Mouse (Mus musculus): ENCODE data around the gene Arfrp1. TPM values are rescaled to one million over a fixed set of nuclear protein-coding genes. Genes with fewer than 3 reads are reported as not detected.
A peak's percentile ranks its signal among the peaks of the same experiment; 100 is the strongest.

Gene Arfrp1
- polyA plus RNA-seq, 1 experiment from 2014 or later = 36.3 TPM

GRCm38 (mm10) chr2:181381631-181382306 lies 16.6 kb upstream of the Arfrp1 start:
- Histone ChIP-seq H3K9ac (ENCODE audit: low read depth, low read length) (no peak overlapping the region), H3K27ac (ENCODE audit: low read depth, low read length) (no peak overlapping the region), H3K4me3 (ENCODE audit: low read depth, low read length) (no peak overlapping the region), H3K27me3 (ENCODE audit: control insufficient read depth, insufficient read depth, low read length) (no peaks in the 10 kb centered on the region), H3K36me3 (ENCODE audit: control insufficient read depth, insufficient read depth, low read length) (peaks cover 21% of the 10 kb centered on the region; the same call in 1 of the 2 replicates), H3K4me2 (no peak overlapping the region), H3K4me1 (ENCODE audit: control insufficient read depth, insufficient read depth, low read length) (no peaks in the 10 kb centered on the region), H3K9me3 (replicated peaks; ENCODE audit: control insufficient read depth, low read length) (no peaks in the 10 kb centered on the region)
- no peak for ATAC-seq (replicated peaks; ENCODE audit: insufficient number of reproducible peaks, low FRiP score, low TSS enrichment)
- 83% methylated on average over 6 of the region's 6 CpGs for WGBS (ENCODE audit: insufficient replicate concordance)

- no peak overlapping the region for H3K9ac ChIP-seq (ENCODE audit: low read depth, low read length)
- ATAC-seq (replicated peaks; ENCODE audit: insufficient number of reproducible peaks, low FRiP score, low TSS enrichment) = no peak
- no peaks in the 10 kb centered on the region for H3K27me3 ChIP-seq (ENCODE audit: control insufficient read depth, insufficient read depth, low read length)
- H3K4me1 ChIP-seq (ENCODE audit: control insufficient read depth, insufficient read depth, low read length) = no peaks in the 10 kb centered on the region
- H3K4me2 ChIP-seq = no peak overlapping the region
- WGBS (ENCODE audit: insufficient replicate concordance) = 88% methylated on average over 5 of the region's 5 CpGs
- no peak overlapping the region for H3K4me3 ChIP-seq (ENCODE audit: low read depth, low read length)
- H3K36me3 ChIP-seq (ENCODE audit: control insufficient read depth, insufficient read depth, low read length) = peaks cover 21% of the 10 kb centered on the region; the same call in 1 of the 2 replicates
- no peaks in the 10 kb centered on the region for H3K9me3 ChIP-seq (replicated peaks; ENCODE audit: control insufficient read depth, low read length)
- no peak overlapping the region for H3K27ac ChIP-seq (ENCODE audit: low read depth, low read length)
These were observed 15.9 kb upstream of the Arfrp1 start for GRCm38 (mm10) chr2:181381107-181381506.

- ATAC-seq (replicated peaks; ENCODE audit: insufficient number of reproducible peaks, low FRiP score, low TSS enrichment) = no peak
- H3K27me3 ChIP-seq (ENCODE audit: control insufficient read depth, insufficient read depth, low read length) = no peaks in the 10 kb centered on the region
- H3K36me3 ChIP-seq (ENCODE audit: control insufficient read depth, insufficient read depth, low read length) = peaks cover 21% of the 10 kb centered on the region; the same call in 1 of the 2 replicates
- H3K4me1 ChIP-seq (ENCODE audit: control insufficient read depth, insufficient read depth, low read length) = no peaks in the 10 kb centered on the region
- no peak overlapping the region for H3K9ac ChIP-seq (ENCODE audit: low read depth, low read length)
- H3K27ac ChIP-seq (ENCODE audit: low read depth, low read length) = no peak overlapping the region
- no peak overlapping the region for H3K4me2 ChIP-seq
- H3K4me3 ChIP-seq (ENCODE audit: low read depth, low read length) = no peak overlapping the region
- H3K9me3 ChIP-seq (replicated peaks; ENCODE audit: control insufficient read depth, low read length) = no peaks in the 10 kb centered on the region
- 90% methylated on average over 5 of the region's 5 CpGs for WGBS (ENCODE audit: insufficient replicate concordance)
These were observed 15.0 kb upstream of the Arfrp1 start for GRCm38 (mm10) chr2:181380251-181380650.

GRCm38 (mm10) chr2:181379778-181380177 lies 14.6 kb upstream of the Arfrp1 start, which contains the start of gene Lime1:
Gene Lime1 (plus strand): TSS chr2:181380078.
- H3K27ac ChIP-seq (ENCODE audit: low read depth, low read length) = no peak within 1 kb of the TSS
- H3K4me2 ChIP-seq = no peak within 1 kb of the TSS
- no peak for ATAC-seq (replicated peaks; ENCODE audit: insufficient number of reproducible peaks, low FRiP score, low TSS enrichment)
- no peaks in the 10 kb centered on the region for H3K4me1 ChIP-seq (ENCODE audit: control insufficient read depth, insufficient read depth, low read length)
- no peak within 1 kb of the TSS for H3K4me3 ChIP-seq (ENCODE audit: low read depth, low read length)
- no peaks in the 10 kb centered on the region for H3K9me3 ChIP-seq (replicated peaks; ENCODE audit: control insufficient read depth, low read length)
- no peak within 1 kb of the TSS for H3K9ac ChIP-seq (ENCODE audit: low read depth, low read length)
- 97% methylated on average over 12 of the region's 12 CpGs for WGBS (ENCODE audit: insufficient replicate concordance)
- H3K27me3 ChIP-seq (ENCODE audit: control insufficient read depth, insufficient read depth, low read length) = no peaks in the 10 kb centered on the region
- H3K36me3 ChIP-seq (ENCODE audit: control insufficient read depth, insufficient read depth, low read length) = peaks cover 21% of the 10 kb centered on the region; the same call in 1 of the 2 replicates

GRCm38 (mm10) chr2:181378701-181379100 lies 13.5 kb upstream of the Arfrp1 start:
- H3K4me2 ChIP-seq = no peak overlapping the region
- no peaks in the 10 kb centered on the region for H3K4me1 ChIP-seq (ENCODE audit: control insufficient read depth, insufficient read depth, low read length)
- no peak for ATAC-seq (replicated peaks; ENCODE audit: insufficient number of reproducible peaks, low FRiP score, low TSS enrichment)
- H3K4me3 ChIP-seq (ENCODE audit: low read depth, low read length) = no peak overlapping the region
- H3K27ac ChIP-seq (ENCODE audit: low read depth, low read length) = no peak overlapping the region
- no peaks in the 10 kb centered on the region for H3K27me3 ChIP-seq (ENCODE audit: control insufficient read depth, insufficient read depth, low read length)
- no peaks in the 10 kb centered on the region for H3K9me3 ChIP-seq (replicated peaks; ENCODE audit: control insufficient read depth, low read length)
- no peak overlapping the region for H3K9ac ChIP-seq (ENCODE audit: low read depth, low read length)
- H3K36me3 ChIP-seq (ENCODE audit: control insufficient read depth, insufficient read depth, low read length) = peaks cover 21% of the 10 kb centered on the region; the same call in 1 of the 2 replicates
- 85% methylated on average over 5 of the region's 5 CpGs for WGBS (ENCODE audit: insufficient replicate concordance)

- Histone ChIP-seq H3K4me2 (no peak overlapping the region), H3K27me3 (ENCODE audit: control insufficient read depth, insufficient read depth, low read length) (no peaks in the 10 kb centered on the region), H3K36me3 (ENCODE audit: control insufficient read depth, insufficient read depth, low read length) (peaks cover 16% of the 10 kb centered on the region; the same call in 1 of the 2 replicates), H3K4me3 (ENCODE audit: low read depth, low read length) (no peak overlapping the region), H3K9ac (ENCODE audit: low read depth, low read length) (no peak overlapping the region), H3K4me1 (ENCODE audit: control insufficient read depth, insufficient read depth, low read length) (no peaks in the 10 kb centered on the region), H3K27ac (ENCODE audit: low read depth, low read length) (no peak overlapping the region), H3K9me3 (replicated peaks; ENCODE audit: control insufficient read depth, low read length) (no peaks in the 10 kb centered on the region)
- ATAC-seq (replicated peaks; ENCODE audit: insufficient number of reproducible peaks, low FRiP score, low TSS enrichment) = no peak
- WGBS (ENCODE audit: insufficient replicate concordance) = 67% methylated on average over 2 of the region's 2 CpGs
These were observed 12.0 kb upstream of the Arfrp1 start for GRCm38 (mm10) chr2:181377230-181377629.

GRCm38 (mm10) chr2:181375787-181376186 lies 10.6 kb upstream of the Arfrp1 start:
- Histone ChIP-seq H3K4me1 (ENCODE audit: control insufficient read depth, insufficient read depth, low read length) (no peaks in the 10 kb centered on the region), H3K36me3 (ENCODE audit: control insufficient read depth, insufficient read depth, low read length) (peaks cover 11% of the 10 kb centered on the region; the same call in 1 of the 2 replicates), H3K9me3 (replicated peaks; ENCODE audit: control insufficient read depth, low read length) (no peaks in the 10 kb centered on the region), H3K27ac (ENCODE audit: low read depth, low read length) (no peak overlapping the region), H3K4me3 (ENCODE audit: low read depth, low read length) (no peak overlapping the region), H3K9ac (ENCODE audit: low read depth, low read length) (no peak overlapping the region), H3K27me3 (ENCODE audit: control insufficient read depth, insufficient read depth, low read length) (no peaks in the 10 kb centered on the region), H3K4me2 (no peak overlapping the region)
- 86% methylated on average over 2 of the region's 2 CpGs for WGBS (ENCODE audit: insufficient replicate concordance)
- no peak for ATAC-seq (replicated peaks; ENCODE audit: insufficient number of reproducible peaks, low FRiP score, low TSS enrichment)

- H3K27ac ChIP-seq (ENCODE audit: low read depth, low read length) = no peak overlapping the region
- H3K9ac ChIP-seq (ENCODE audit: low read depth, low read length) = no peak overlapping the region
- H3K4me1 ChIP-seq (ENCODE audit: control insufficient read depth, insufficient read depth, low read length) = peaks cover 14% of the 10 kb centered on the region
- ATAC-seq (replicated peaks; ENCODE audit: insufficient number of reproducible peaks, low FRiP score, low TSS enrichment) = no peak
- no peaks in the 10 kb centered on the region for H3K9me3 ChIP-seq (replicated peaks; ENCODE audit: control insufficient read depth, low read length)
- H3K36me3 ChIP-seq (ENCODE audit: control insufficient read depth, insufficient read depth, low read length) = peaks cover 9% of the 10 kb centered on the region
- no peak overlapping the region for H3K4me2 ChIP-seq
- no peaks in the 10 kb centered on the region for H3K27me3 ChIP-seq (ENCODE audit: control insufficient read depth, insufficient read depth, low read length)
- 94% methylated on average over 5 of the region's 5 CpGs for WGBS (ENCODE audit: insufficient replicate concordance)
- H3K4me3 ChIP-seq (ENCODE audit: low read depth, low read length) = no peak overlapping the region
These were observed 4.8 kb upstream of the Arfrp1 start for GRCm38 (mm10) chr2:181370001-181370400.

- H3K9ac ChIP-seq (ENCODE audit: low read depth, low read length) = peak overlapping the region; percentile 89
- no peaks in the 10 kb centered on the region for H3K9me3 ChIP-seq (replicated peaks; ENCODE audit: control insufficient read depth, low read length)
- WGBS (ENCODE audit: insufficient replicate concordance) = under 1% methylated on average over 20 of the region's 20 CpGs
- H3K4me3 ChIP-seq (ENCODE audit: low read depth, low read length) = peak overlapping the region; percentile 94
- H3K27ac ChIP-seq (ENCODE audit: low read depth, low read length) = peak overlapping the region; percentile 90
- peaks cover 21% of the 10 kb centered on the region for H3K4me1 ChIP-seq (ENCODE audit: control insufficient read depth, insufficient read depth, low read length)
- ATAC-seq (replicated peaks; ENCODE audit: insufficient number of reproducible peaks, low FRiP score, low TSS enrichment) = peak; percentile 52
- H3K4me2 ChIP-seq = peak overlapping the region; percentile 97
- peaks cover 15% of the 10 kb centered on the region for H3K36me3 ChIP-seq (ENCODE audit: control insufficient read depth, insufficient read depth, low read length)
- no peaks in the 10 kb centered on the region for H3K27me3 ChIP-seq (ENCODE audit: control insufficient read depth, insufficient read depth, low read length)
These were observed 461 bp upstream of the Arfrp1 start for GRCm38 (mm10) chr2:181365655-181366075.
